Mouse (Mus musculus) embryo, embryonic 11.5 days (tissue): ENCODE measurements at regions not wholly inside any gene's neighbourhood (a gene's known extent, or its start where the extent isn't known, plus 50 kb on each side); places are given as distances from the start of the nearest gene placed in this dataset.
"Not testable (repeated sequence)": the region's sequence is repeated elsewhere in the genome, so short reads cannot be mapped to it uniquely, and the experiment has no call there.

Source experiments
- DNase-seq: peaks from one replicate; pipeline ENCODE4 v3.0.0-alpha.2; 2012; ENCODE audit warnings: low read depth, low spot score

- not testable (repeated sequence) for DNase-seq
Observed at GRCm38 (mm10) chr12:17852138-17852537, 161.5 kb downstream of the Hpcal1 start.

DNA sequence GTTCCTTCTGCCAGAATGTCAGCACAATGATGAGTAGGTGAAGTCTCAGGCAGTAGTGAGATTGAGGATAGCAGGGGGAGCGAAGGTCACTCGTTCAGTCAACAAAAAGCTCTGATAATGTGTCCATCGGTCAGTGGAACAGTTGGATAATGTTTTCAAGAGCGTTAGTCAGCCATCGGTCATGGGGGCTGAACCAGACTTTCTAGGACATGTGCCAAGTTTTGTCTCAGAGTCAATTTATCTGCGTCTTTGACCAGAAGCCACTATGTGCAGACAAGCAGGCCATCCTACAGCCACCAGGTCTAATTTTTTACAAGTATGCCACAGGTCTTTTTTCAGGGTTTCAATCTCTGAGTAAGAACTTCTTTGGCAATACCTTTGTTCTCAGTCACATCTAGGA is 181.8 kb downstream of the Hpcal1 start:
- DNase-seq, result not testable (repeated sequence)

GRCm38 (mm10) chr12:17881371-17882116 is 190.9 kb downstream of the Hpcal1 start:
- peak; percentile 87 for DNase-seq

GRCm38 (mm10) chr12:17882117-17883116 is 191.8 kb downstream of the Hpcal1 start:
- DNase-seq, result not testable (repeated sequence)

DNA sequence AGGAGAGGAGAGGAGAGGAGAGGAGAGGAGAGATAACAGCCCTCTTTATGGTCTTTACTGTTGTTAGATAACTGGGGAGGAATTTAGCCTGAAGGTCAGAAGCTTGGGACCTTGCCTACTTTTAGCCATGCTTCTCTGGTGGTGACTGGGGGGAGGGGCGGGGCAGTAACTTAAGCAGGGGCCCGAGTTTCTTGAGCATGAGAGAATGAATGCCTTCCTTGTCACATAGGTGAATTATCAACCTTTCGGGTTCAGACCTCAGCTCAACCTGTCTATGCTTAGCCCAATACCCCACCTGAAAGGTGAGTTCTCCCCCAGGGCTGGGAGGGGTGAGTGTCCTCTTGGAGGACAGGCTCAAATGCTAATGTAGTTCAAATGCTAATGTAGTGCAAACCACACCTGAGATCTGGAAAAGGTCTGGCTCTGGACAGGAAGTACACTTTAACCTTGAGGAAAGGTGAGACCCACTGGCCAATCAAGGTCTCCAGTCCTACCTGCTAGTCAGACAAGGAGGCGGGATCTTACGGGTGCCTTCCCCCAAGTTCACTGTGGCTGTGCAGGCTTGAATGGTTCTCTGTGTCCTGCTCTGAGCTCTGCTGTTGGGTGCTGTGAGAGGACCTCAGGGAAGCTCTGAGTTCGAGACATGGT is 201.1 kb downstream of the Hpcal1 start:
- DNase-seq, result not testable (repeated sequence)

GRCm38 (mm10) chr12:17913058-17913457 is 222.4 kb downstream of the Hpcal1 start:
- DNase-seq, result not testable (repeated sequence)
